Mouse (Mus musculus): ENCODE measurements around the gene Kif2c. TPM values are rescaled to one million over a fixed set of nuclear protein-coding genes. Genes with fewer than 3 reads are reported as not detected.

Gene Kif2c
- polyA plus RNA-seq, 1 experiment from 2014 or later, result 55.0 TPM

GRCm38 (mm10) chr4:117124218-117124517 is 58.3 kb downstream of the Kif2c start:
- Histone ChIP-seq H3K4me3 (ENCODE audit: low read depth, low read length) (no peak overlapping the region), H3K4me2 (replicated peaks; ENCODE audit: low read depth, low read length) (no peak overlapping the region), H3K27ac (ENCODE audit: low read length) (peak overlapping the region; percentile 88; the same call in 1 of the 2 replicates), H3K27me3 (ENCODE audit: control insufficient read depth, insufficient read depth, low read length) (no peaks in the 10 kb centered on the region), H3K4me1 (ENCODE audit: control insufficient read depth, insufficient read depth, low read length) (peaks cover 16% of the 10 kb centered on the region), H3K9ac (replicated peaks; ENCODE audit: low read depth, low read length) (no peak overlapping the region), H3K9me3 (ENCODE audit: control insufficient read depth, low read depth, low read length) (no peaks in the 10 kb centered on the region), H3K36me3 (ENCODE audit: control insufficient read depth, insufficient read depth, low read length) (0 out of 2 replicates have a peak, but pooled peaks cover 3% of the 10 kb centered on the region)
- no peak for ATAC-seq (ENCODE audit: insufficient number of reproducible peaks, insufficient read depth, low FRiP score, low read depth)
- WGBS, result 76% methylated on average over 3 of the region's 3 CpGs

GRCm38 (mm10) chr4:117123546-117124217 is 58.8 kb downstream of the Kif2c start:
- Histone ChIP-seq H3K9ac (replicated peaks; ENCODE audit: low read depth, low read length) (no peak overlapping the region), H3K27me3 (ENCODE audit: control insufficient read depth, insufficient read depth, low read length) (no peaks in the 10 kb centered on the region), H3K4me2 (replicated peaks; ENCODE audit: low read depth, low read length) (no peak overlapping the region), H3K9me3 (ENCODE audit: control insufficient read depth, low read depth, low read length) (no peaks in the 10 kb centered on the region), H3K27ac (ENCODE audit: low read length) (no peak overlapping the region), H3K4me1 (ENCODE audit: control insufficient read depth, insufficient read depth, low read length) (peaks cover 16% of the 10 kb centered on the region), H3K4me3 (ENCODE audit: low read depth, low read length) (no peak overlapping the region), H3K36me3 (ENCODE audit: control insufficient read depth, insufficient read depth, low read length) (no peaks in the 10 kb centered on the region)
- no peak for ATAC-seq (ENCODE audit: insufficient number of reproducible peaks, insufficient read depth, low FRiP score, low read depth)
- WGBS, result 75% methylated on average over 7 of the region's 9 CpGs

- Histone ChIP-seq H3K27ac (ENCODE audit: low read length) (no peak overlapping the region), H3K4me2 (replicated peaks; ENCODE audit: low read depth, low read length) (no peak overlapping the region), H3K36me3 (ENCODE audit: control insufficient read depth, insufficient read depth, low read length) (no peaks in the 10 kb centered on the region), H3K9me3 (ENCODE audit: control insufficient read depth, low read depth, low read length) (no peaks in the 10 kb centered on the region), H3K27me3 (ENCODE audit: control insufficient read depth, insufficient read depth, low read length) (no peaks in the 10 kb centered on the region), H3K9ac (replicated peaks; ENCODE audit: low read depth, low read length) (no peak overlapping the region), H3K4me1 (ENCODE audit: control insufficient read depth, insufficient read depth, low read length) (peaks cover 16% of the 10 kb centered on the region), H3K4me3 (ENCODE audit: low read depth, low read length) (no peak overlapping the region)
- no peak for ATAC-seq (ENCODE audit: insufficient number of reproducible peaks, insufficient read depth, low FRiP score, low read depth)
- 86% methylated on average over 4 of the region's 4 CpGs for WGBS
Measured at GRCm38 (mm10) chr4:117122209-117122608, 60.2 kb downstream of the Kif2c start.

GRCm38 (mm10) chr4:117120445-117121414 is 61.7 kb downstream of the Kif2c start:
- H3K4me2 ChIP-seq (replicated peaks; ENCODE audit: low read depth, low read length), result peak overlapping the region; percentile 93
- peak; percentile 93 for ATAC-seq (ENCODE audit: insufficient number of reproducible peaks, insufficient read depth, low FRiP score, low read depth)
- H3K9ac ChIP-seq (replicated peaks; ENCODE audit: low read depth, low read length), result peak overlapping the region; percentile 49
- peak overlapping the region; percentile 49 for H3K4me3 ChIP-seq (ENCODE audit: low read depth, low read length)
- peak overlapping the region; percentile 83 for H3K27ac ChIP-seq (ENCODE audit: low read length)
- H3K9me3 ChIP-seq (ENCODE audit: control insufficient read depth, low read depth, low read length), result no peaks in the 10 kb centered on the region
- no peaks in the 10 kb centered on the region for H3K36me3 ChIP-seq (ENCODE audit: control insufficient read depth, insufficient read depth, low read length)
- under 1% methylated on average over 69 of the region's 69 CpGs for WGBS
- H3K4me1 ChIP-seq (ENCODE audit: control insufficient read depth, insufficient read depth, low read length), result peaks cover 11% of the 10 kb centered on the region
- no peaks in the 10 kb centered on the region for H3K27me3 ChIP-seq (ENCODE audit: control insufficient read depth, insufficient read depth, low read length)

GRCm38 (mm10) chr4:117120052-117120444 is 62.4 kb downstream of the Kif2c start:
- 5% methylated on average over 10 of the region's 10 CpGs for WGBS

GRCm38 (mm10) chr4:117119636-117120035 is 62.8 kb downstream of the Kif2c start:
- Histone ChIP-seq H3K4me1 (ENCODE audit: control insufficient read depth, insufficient read depth, low read length) (peaks cover under 1% of the 10 kb centered on the region), H3K4me2 (replicated peaks; ENCODE audit: low read depth, low read length) (peak overlapping the region; percentile 93), H3K9me3 (ENCODE audit: control insufficient read depth, low read depth, low read length) (no peaks in the 10 kb centered on the region), H3K27ac (ENCODE audit: low read length) (peak overlapping the region; percentile 83; the same call in 1 of the 2 replicates), H3K9ac (replicated peaks; ENCODE audit: low read depth, low read length) (peak overlapping the region; percentile 47), H3K27me3 (ENCODE audit: control insufficient read depth, insufficient read depth, low read length) (no peaks in the 10 kb centered on the region), H3K36me3 (ENCODE audit: control insufficient read depth, insufficient read depth, low read length) (peaks cover 4% of the 10 kb centered on the region; the same call in 1 of the 2 replicates), H3K4me3 (ENCODE audit: low read depth, low read length) (peak overlapping the region; percentile 49)
- WGBS, result 71% methylated on average over 5 of the region's 5 CpGs
- no peak for ATAC-seq (ENCODE audit: insufficient number of reproducible peaks, insufficient read depth, low FRiP score, low read depth)

More at GRCm38 (mm10) chr4:117120052-117120444, 62.4 kb downstream of the Kif2c start:
- peaks cover 5% of the 10 kb centered on the region for H3K4me1 ChIP-seq (ENCODE audit: control insufficient read depth, insufficient read depth, low read length)
- H3K4me3 ChIP-seq (ENCODE audit: low read depth, low read length), result peak overlapping the region; percentile 49
- peak overlapping the region; percentile 83 for H3K27ac ChIP-seq (ENCODE audit: low read length)
- H3K27me3 ChIP-seq (ENCODE audit: control insufficient read depth, insufficient read depth, low read length), result no peaks in the 10 kb centered on the region
- no peaks in the 10 kb centered on the region for H3K36me3 ChIP-seq (ENCODE audit: control insufficient read depth, insufficient read depth, low read length)
- H3K4me2 ChIP-seq (replicated peaks; ENCODE audit: low read depth, low read length), result peak overlapping the region; percentile 93
- H3K9ac ChIP-seq (replicated peaks; ENCODE audit: low read depth, low read length), result peak overlapping the region; percentile 47
- no peaks in the 10 kb centered on the region for H3K9me3 ChIP-seq (ENCODE audit: control insufficient read depth, low read depth, low read length)
- ATAC-seq (ENCODE audit: insufficient number of reproducible peaks, insufficient read depth, low FRiP score, low read depth), result no peak

- peaks cover 10% of the 10 kb centered on the region for H3K36me3 ChIP-seq (ENCODE audit: control insufficient read depth, insufficient read depth, low read length)
- no peaks in the 10 kb centered on the region for H3K9me3 ChIP-seq (ENCODE audit: control insufficient read depth, low read depth, low read length)
- H3K4me2 ChIP-seq (replicated peaks; ENCODE audit: low read depth, low read length), result no peak overlapping the region
- no peaks in the 10 kb centered on the region for H3K4me1 ChIP-seq (ENCODE audit: control insufficient read depth, insufficient read depth, low read length)
- no peak overlapping the region for H3K9ac ChIP-seq (replicated peaks; ENCODE audit: low read depth, low read length)
- H3K27ac ChIP-seq (ENCODE audit: low read length), result no peak overlapping the region
- ATAC-seq (ENCODE audit: insufficient number of reproducible peaks, insufficient read depth, low FRiP score, low read depth), result no peak
- 93% methylated on average over 7 of the region's 7 CpGs for WGBS
- no peaks in the 10 kb centered on the region for H3K27me3 ChIP-seq (ENCODE audit: control insufficient read depth, insufficient read depth, low read length)
- no peak overlapping the region for H3K4me3 ChIP-seq (ENCODE audit: low read depth, low read length)
Measured at GRCm38 (mm10) chr4:117117931-117118330, 64.5 kb downstream of the Kif2c start.

GRCm38 (mm10) chr4:117115592-117115991 is 66.8 kb downstream of the Kif2c start:
- Histone ChIP-seq H3K9me3 (ENCODE audit: control insufficient read depth, low read depth, low read length) (no peaks in the 10 kb centered on the region), H3K4me2 (replicated peaks; ENCODE audit: low read depth, low read length) (no peak overlapping the region), H3K27ac (ENCODE audit: low read length) (no peak overlapping the region), H3K36me3 (ENCODE audit: control insufficient read depth, insufficient read depth, low read length) (peaks cover 10% of the 10 kb centered on the region), H3K4me3 (ENCODE audit: low read depth, low read length) (no peak overlapping the region), H3K4me1 (ENCODE audit: control insufficient read depth, insufficient read depth, low read length) (no peaks in the 10 kb centered on the region), H3K9ac (replicated peaks; ENCODE audit: low read depth, low read length) (no peak overlapping the region), H3K27me3 (ENCODE audit: control insufficient read depth, insufficient read depth, low read length) (no peaks in the 10 kb centered on the region)
- ATAC-seq (ENCODE audit: insufficient number of reproducible peaks, insufficient read depth, low FRiP score, low read depth), result no peak
- WGBS, result 87% methylated on average over 5 of the region's 5 CpGs
